Mouse (Mus musculus): Measurements from ENCODE around the gene Clta. TPM values are rescaled to one million over a fixed set of nuclear protein-coding genes. Genes with fewer than 3 reads are reported as not detected.

Gene Clta
- total and polyA plus RNA-seq, 3 experiments: 108 to 483 (median 437) TPM

DNA sequence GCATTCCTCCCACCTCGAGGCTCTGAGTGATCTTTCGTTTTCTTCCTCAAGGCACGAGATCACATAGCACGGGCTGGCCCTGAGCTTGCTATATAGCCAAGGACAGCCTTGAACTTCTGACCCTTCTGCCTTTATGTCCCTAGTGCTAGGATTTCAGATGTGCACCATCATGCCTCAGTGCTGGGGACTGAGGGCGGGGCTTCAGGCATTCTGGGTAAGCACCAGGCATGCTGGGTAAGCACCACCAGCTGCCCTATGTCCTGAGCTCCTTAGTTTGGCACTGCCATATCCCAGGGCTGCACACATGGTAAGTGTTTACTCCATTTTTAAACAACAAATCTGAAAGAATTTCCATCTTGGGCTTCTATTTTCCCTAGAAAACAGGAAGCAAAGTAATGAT is 45.6 kb downstream of the Clta start:
- ATAC-seq (ENCODE audit: extremely low read depth, insufficient number of reproducible peaks, low FRiP score, poor library complexity, severe bottlenecking): no peak
- Histone ChIP-seq H3K4me3 (ENCODE audit: low read depth, low read length) (no peak overlapping the region), H3K27me3 (ENCODE audit: insufficient read depth, low read length) (no peaks in the 10 kb centered on the region), H3K4me1 (ENCODE audit: insufficient read depth, low read depth, low read length) (peaks cover 2% of the 10 kb centered on the region; the same call in 1 of the 2 replicates), H3K9me3 (replicated peaks) (no peaks in the 10 kb centered on the region), H3K36me3 (replicated peaks) (peaks cover 95% of the 10 kb centered on the region)
- DNase-seq (ENCODE audit: low spot score): no peak
- TF ChIP-seq GATA1 (IDR thresholded peaks at IDR 0.05; ENCODE audit: borderline replicate concordance, low read length): no peak
- no peak for TF ChIP-seq GATA2 (IDR thresholded peaks at IDR 0.05; ENCODE audit: borderline replicate concordance, low read depth, low read length)
- TF ChIP-seq TAL1 (conservative IDR thresholded peaks at IDR 0.05; ENCODE audit: low read depth, low read length): no peak
- TF ChIP-seq CTCF (IDR thresholded peaks at IDR 0.05; ENCODE audit: low read depth, low read length): no peak
- no peak for TF ChIP-seq POLR2AphosphoS5 (IDR thresholded peaks at IDR 0.05; ENCODE audit: insufficient replicate concordance, low read depth, low read length)

DNA sequence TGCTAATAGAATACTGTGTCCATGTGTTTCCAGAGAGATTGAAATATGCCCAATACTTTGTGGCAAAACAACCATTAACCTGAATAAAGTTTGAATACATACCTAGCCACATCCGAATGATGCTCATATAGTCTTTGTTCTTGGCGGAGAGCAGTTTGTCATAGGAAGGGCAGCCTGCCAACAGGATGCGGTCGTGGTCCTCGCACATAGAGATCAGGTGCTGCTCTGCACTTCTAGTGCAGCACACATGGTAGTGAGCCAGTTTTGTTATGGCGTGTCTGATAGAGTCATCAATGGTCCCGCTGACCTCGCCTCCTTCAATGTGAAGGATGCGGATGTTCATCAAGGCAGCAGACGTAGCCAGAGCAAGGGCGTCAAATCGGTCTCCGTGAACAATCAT is 55.4 kb downstream of the Clta start:
- TF ChIP-seq CTCF (IDR thresholded peaks at IDR 0.05; ENCODE audit: low read depth, low read length): no peak
- no peak for TF ChIP-seq GATA1 (IDR thresholded peaks at IDR 0.05; ENCODE audit: borderline replicate concordance, low read length)
- TF ChIP-seq POLR2AphosphoS5 (IDR thresholded peaks at IDR 0.05; ENCODE audit: insufficient replicate concordance, low read depth, low read length): no peak
- TF ChIP-seq TAL1 (conservative IDR thresholded peaks at IDR 0.05; ENCODE audit: low read depth, low read length): no peak
- no peak for TF ChIP-seq GATA2 (IDR thresholded peaks at IDR 0.05; ENCODE audit: borderline replicate concordance, low read depth, low read length)
- no peaks in the 10 kb centered on the region for H3K9me3 ChIP-seq (replicated peaks)
- DNase-seq (ENCODE audit: low spot score) (no peak), ATAC-seq (ENCODE audit: extremely low read depth, insufficient number of reproducible peaks, low FRiP score, poor library complexity, severe bottlenecking) (no peak)
- no peaks in the 10 kb centered on the region for H3K27me3 ChIP-seq (ENCODE audit: insufficient read depth, low read length)
- peaks cover 73% of the 10 kb centered on the region for H3K36me3 ChIP-seq (replicated peaks)
- H3K4me1 ChIP-seq (ENCODE audit: insufficient read depth, low read depth, low read length): peaks cover 24% of the 10 kb centered on the region
- H3K4me3 ChIP-seq (ENCODE audit: low read depth, low read length): no peak overlapping the region

DNA sequence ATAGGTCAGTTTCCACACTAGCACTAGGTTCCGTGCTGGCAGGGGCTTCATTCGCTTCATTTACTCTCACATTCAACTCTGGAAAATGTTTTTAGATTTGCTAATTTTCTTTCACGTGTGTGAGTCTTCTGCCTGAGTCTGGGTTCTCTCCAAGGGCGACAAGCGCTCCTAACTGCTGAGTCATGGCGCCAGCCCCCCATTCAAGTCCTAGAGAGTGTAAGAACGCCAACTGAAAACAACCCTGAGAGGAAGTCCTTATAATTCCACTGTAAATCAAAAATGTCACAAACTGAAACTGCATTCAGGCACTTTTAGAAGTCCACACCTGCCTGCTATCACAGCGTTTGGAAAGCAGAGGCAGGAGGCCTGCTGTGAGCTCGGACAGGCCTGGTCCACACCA is 57.8 kb downstream of the Clta start:
- TF ChIP-seq GATA1 (IDR thresholded peaks at IDR 0.05; ENCODE audit: borderline replicate concordance, low read length) (no peak), TAL1 (conservative IDR thresholded peaks at IDR 0.05; ENCODE audit: low read depth, low read length) (no peak), GATA2 (IDR thresholded peaks at IDR 0.05; ENCODE audit: borderline replicate concordance, low read depth, low read length) (no peak), POLR2AphosphoS5 (IDR thresholded peaks at IDR 0.05; ENCODE audit: insufficient replicate concordance, low read depth, low read length) (no peak), CTCF (IDR thresholded peaks at IDR 0.05; ENCODE audit: low read depth, low read length) (no peak)
- peak; percentile 36 for DNase-seq (ENCODE audit: low spot score)
- peaks cover 40% of the 10 kb centered on the region for H3K4me1 ChIP-seq (ENCODE audit: insufficient read depth, low read depth, low read length)
- H3K27me3 ChIP-seq (ENCODE audit: insufficient read depth, low read length): no peaks in the 10 kb centered on the region
- ATAC-seq (ENCODE audit: extremely low read depth, insufficient number of reproducible peaks, low FRiP score, poor library complexity, severe bottlenecking): no peak; the same call in 1 of the 2 replicates
- peaks cover 66% of the 10 kb centered on the region for H3K36me3 ChIP-seq (replicated peaks)
- peak overlapping the region; percentile 45; the same call in 1 of the 2 replicates for H3K4me3 ChIP-seq (ENCODE audit: low read depth, low read length)
- no peaks in the 10 kb centered on the region for H3K9me3 ChIP-seq (replicated peaks)

DNA sequence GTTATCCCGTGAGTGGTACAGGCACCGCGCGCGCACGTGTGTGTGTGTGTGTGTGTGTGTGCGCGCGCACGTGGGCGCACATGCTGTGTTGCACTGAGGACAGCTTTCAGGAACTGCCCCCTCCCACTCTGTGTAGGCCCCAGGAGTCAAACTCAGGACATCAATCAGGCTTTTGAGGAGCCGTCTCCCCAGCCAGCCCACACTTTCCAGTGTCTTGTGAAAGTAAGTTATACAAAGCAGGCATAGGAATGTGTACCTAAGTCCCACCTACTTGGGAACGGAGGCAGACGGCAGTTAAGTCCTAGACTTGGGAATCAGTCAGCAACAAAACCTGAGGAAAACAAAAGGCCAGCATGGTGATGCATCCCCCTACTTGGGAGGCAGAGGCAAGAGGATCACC is 58.6 kb downstream of the Clta start:
- peaks cover 47% of the 10 kb centered on the region for H3K4me1 ChIP-seq (ENCODE audit: insufficient read depth, low read depth, low read length)
- no peaks in the 10 kb centered on the region for H3K27me3 ChIP-seq (ENCODE audit: insufficient read depth, low read length)
- no peak for TF ChIP-seq CTCF (IDR thresholded peaks at IDR 0.05; ENCODE audit: low read depth, low read length)
- TF ChIP-seq GATA2 (IDR thresholded peaks at IDR 0.05; ENCODE audit: borderline replicate concordance, low read depth, low read length): no peak
- TF ChIP-seq TAL1 (conservative IDR thresholded peaks at IDR 0.05; ENCODE audit: low read depth, low read length): no peak
- no peak for TF ChIP-seq POLR2AphosphoS5 (IDR thresholded peaks at IDR 0.05; ENCODE audit: insufficient replicate concordance, low read depth, low read length)
- no peak for TF ChIP-seq GATA1 (IDR thresholded peaks at IDR 0.05; ENCODE audit: borderline replicate concordance, low read length)
- no peaks in the 10 kb centered on the region for H3K9me3 ChIP-seq (replicated peaks)
- peaks cover 66% of the 10 kb centered on the region for H3K36me3 ChIP-seq (replicated peaks)
- H3K4me3 ChIP-seq (ENCODE audit: low read depth, low read length): peak overlapping the region; percentile 11; the same call in 1 of the 2 replicates
- DNase-seq (ENCODE audit: low spot score) (no peak), ATAC-seq (ENCODE audit: extremely low read depth, insufficient number of reproducible peaks, low FRiP score, poor library complexity, severe bottlenecking) (no peak)

DNA sequence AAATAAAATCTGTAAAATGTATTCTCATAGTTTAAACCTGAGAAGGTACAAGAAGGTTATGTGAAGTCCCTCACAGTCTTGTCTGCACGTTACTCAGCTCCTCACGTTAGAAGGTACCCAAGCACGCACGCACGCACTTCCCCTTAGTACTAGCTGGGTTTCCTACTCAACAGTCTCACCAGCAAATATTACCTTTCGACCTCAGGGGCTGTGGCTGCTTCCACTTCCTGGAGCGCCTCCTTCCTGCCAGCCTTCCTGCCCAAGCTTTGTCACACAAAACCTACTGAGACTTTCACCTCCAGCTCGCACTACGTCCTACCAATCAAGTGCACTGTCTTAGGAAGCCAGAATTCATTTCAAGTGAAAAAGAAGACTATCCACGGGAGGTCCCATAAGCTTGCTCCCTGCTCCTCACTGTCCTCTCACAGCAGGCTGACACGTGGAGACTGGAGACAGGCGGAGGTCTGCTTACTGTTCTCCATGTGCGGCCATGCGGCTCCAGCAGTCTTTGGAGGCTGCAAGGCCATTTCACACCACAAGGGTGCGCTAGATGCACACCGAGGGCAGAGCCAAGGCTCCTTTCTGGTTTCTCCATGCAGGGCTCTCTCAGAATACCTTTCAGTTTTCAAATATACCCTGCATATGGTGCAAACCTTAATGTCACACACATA is 61.2 kb downstream of the Clta start:
- DNase-seq (ENCODE audit: low spot score): peak; percentile 74
- TF ChIP-seq POLR2AphosphoS5 (IDR thresholded peaks at IDR 0.05; ENCODE audit: insufficient replicate concordance, low read depth, low read length) (no peak), GATA2 (IDR thresholded peaks at IDR 0.05; ENCODE audit: borderline replicate concordance, low read depth, low read length) (no peak), GATA1 (IDR thresholded peaks at IDR 0.05; ENCODE audit: borderline replicate concordance, low read length) (no peak), CTCF (IDR thresholded peaks at IDR 0.05; ENCODE audit: low read depth, low read length) (peak; percentile 95), TAL1 (conservative IDR thresholded peaks at IDR 0.05; ENCODE audit: low read depth, low read length) (no peak)
- ATAC-seq (ENCODE audit: extremely low read depth, insufficient number of reproducible peaks, low FRiP score, poor library complexity, severe bottlenecking): peak; percentile 75
- Histone ChIP-seq H3K9me3 (replicated peaks) (no peaks in the 10 kb centered on the region), H3K4me1 (ENCODE audit: insufficient read depth, low read depth, low read length) (peaks cover 64% of the 10 kb centered on the region), H3K36me3 (replicated peaks) (peaks cover 56% of the 10 kb centered on the region), H3K27me3 (ENCODE audit: insufficient read depth, low read length) (no peaks in the 10 kb centered on the region), H3K4me3 (ENCODE audit: low read depth, low read length) (peak overlapping the region; percentile 61; the same call in 1 of the 2 replicates)

DNA sequence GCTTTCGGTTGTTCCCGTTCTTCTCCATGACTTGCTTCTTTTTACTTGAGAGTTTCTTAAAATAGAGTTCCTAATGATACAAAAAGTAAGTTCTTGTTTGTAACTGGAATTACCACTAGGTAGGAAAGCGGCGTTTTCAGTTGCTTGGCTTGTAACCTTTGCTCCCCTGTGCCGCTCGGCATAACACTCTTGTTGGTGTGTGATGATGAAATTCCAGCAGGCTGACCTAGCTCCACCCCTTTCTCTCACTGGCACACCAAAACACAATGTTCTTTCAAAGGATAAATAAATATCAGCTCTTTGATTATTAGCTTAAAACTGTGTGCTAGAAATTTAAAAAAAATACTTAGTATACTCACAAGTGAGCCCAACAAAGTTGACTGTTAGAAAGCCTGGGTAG is 62.6 kb downstream of the Clta start:
- H3K9me3 ChIP-seq (replicated peaks): no peaks in the 10 kb centered on the region
- no peak for ATAC-seq (ENCODE audit: extremely low read depth, insufficient number of reproducible peaks, low FRiP score, poor library complexity, severe bottlenecking)
- TF ChIP-seq CTCF (IDR thresholded peaks at IDR 0.05; ENCODE audit: low read depth, low read length) (no peak), POLR2AphosphoS5 (IDR thresholded peaks at IDR 0.05; ENCODE audit: insufficient replicate concordance, low read depth, low read length) (no peak), GATA1 (IDR thresholded peaks at IDR 0.05; ENCODE audit: borderline replicate concordance, low read length) (no peak), TAL1 (conservative IDR thresholded peaks at IDR 0.05; ENCODE audit: low read depth, low read length) (no peak)
- H3K4me1 ChIP-seq (ENCODE audit: insufficient read depth, low read depth, low read length): peaks cover 67% of the 10 kb centered on the region
- H3K27me3 ChIP-seq (ENCODE audit: insufficient read depth, low read length): no peaks in the 10 kb centered on the region
- H3K4me3 ChIP-seq (ENCODE audit: low read depth, low read length): no peak overlapping the region
- peaks cover 51% of the 10 kb centered on the region for H3K36me3 ChIP-seq (replicated peaks)
- no peak for DNase-seq (ENCODE audit: low spot score)

Measured in G1E (cell line).